Mouse (Mus musculus) midbrain, postnatal 0 days (tissue): ENCODE measurements around the gene Tbc1d8. TPM values are rescaled to one million over a fixed set of nuclear protein-coding genes. Genes with fewer than 3 reads are reported as not detected.

Experiments used
- ATAC-seq: fragments of 200-750 bp; cut with Nextera tagmentation; 2 replicates; pipeline ENCODE4 v1.8.0; 2017; ENCODE audit warnings: moderate number of reproducible peaks, mild to moderate bottlenecking, moderate TSS enrichment, moderate library complexity; ENCODE audit not compliant: low FRiP score
- DNase-seq: peaks from one replicate; pipeline ENCODE4 v3.0.0-alpha.2; 2015; ENCODE audit warnings: low spot score
- H3K27ac ChIP-seq: fragments of 300-500 bp; sonication (generic); 2 replicates; pipeline ENCODE4 v1.5.1; 2014; ENCODE audit warnings: low read depth, mild to moderate bottlenecking, low read length, mixed read lengths
- H3K27me3 ChIP-seq: fragments of 300-500 bp; sonication (generic); 2 replicates; pipeline ENCODE4 v1.6.1; 2014; ENCODE audit warnings: low read length, control low read depth, mixed read lengths; ENCODE audit not compliant: insufficient read depth
- H3K36me3 ChIP-seq: fragments of 300-500 bp; sonication (generic); 2 replicates; pipeline ENCODE4 v1.6.1; 2014; ENCODE audit warnings: low read length, control low read depth, mixed read lengths; ENCODE audit not compliant: insufficient read depth
- H3K4me1 ChIP-seq: fragments of 300-500 bp; sonication (generic); 2 replicates; pipeline ENCODE4 v1.6.1; 2014; ENCODE audit warnings: mild to moderate bottlenecking, control low read depth, antibody characterized with exemption, low read length, mixed read lengths; ENCODE audit not compliant: insufficient read depth
- H3K4me2 ChIP-seq: fragments of 300-500 bp; sonication (generic); 2 replicates; pipeline ENCODE4 v1.6.1; 2014; ENCODE audit warnings: low read depth, mild to moderate bottlenecking, low read length, mixed read lengths; ENCODE audit not compliant: poor library complexity, severe bottlenecking
- H3K4me3 ChIP-seq: fragments of 300-500 bp; sonication (generic); 2 replicates; pipeline ENCODE4 v1.5.1; 2014; ENCODE audit warnings: low read depth, mild to moderate bottlenecking, low read length, moderate library complexity
- H3K9ac ChIP-seq: fragments of 300-500 bp; sonication (generic); replicated peaks from 2 replicates; pipeline ENCODE4 v1.6.1; 2014; ENCODE audit warnings: mild to moderate bottlenecking, low read length, moderate library complexity, mixed read lengths; ENCODE audit not compliant: poor library complexity, severe bottlenecking
- H3K9me3 ChIP-seq: fragments of 300-500 bp; sonication (generic); 2 replicates; pipeline ENCODE4 v1.6.1; 2016; ENCODE audit warnings: low read length, control low read depth
- CTCF ChIP-seq: IDR thresholded peaks from 2 replicates; pipeline ENCODE4 v1.5.1; 2016; ENCODE audit warnings: antibody characterized with exemption, mild to moderate bottlenecking
- WGBS: fragments of 180-500 bp; shearing (Covaris S2); extraction: QIAGEN DNeasy Blood & Tissue Kit; methylation state at CpG from one replicate; pipeline ENCODE4 v1.1.7; 2014; 5-methylcytosine and 5-hydroxymethylcytosine counted together
- polyA plus RNA-seq: library from polyadenylated mRNA; unstranded; fragments of >200 nt; fragmentation: Nextera tagmentation; extraction: Ambion mirVana; gene quantifications from 2 replicates; pipeline ENCODE4 v1.2.1, GENCODE M21; 2015
- total RNA-seq: library from RNA; depleted of rRNA; stranded (reverse); fragments of >200 nt; gene quantifications from 2 replicates; pipeline ENCODE4 v1.2.3, GENCODE M21; 2014

The Tbc1d8 gene
- total and polyA plus RNA-seq, 2 experiments from 2014 or later, result 8.5 to 18.3 TPM

DNA sequence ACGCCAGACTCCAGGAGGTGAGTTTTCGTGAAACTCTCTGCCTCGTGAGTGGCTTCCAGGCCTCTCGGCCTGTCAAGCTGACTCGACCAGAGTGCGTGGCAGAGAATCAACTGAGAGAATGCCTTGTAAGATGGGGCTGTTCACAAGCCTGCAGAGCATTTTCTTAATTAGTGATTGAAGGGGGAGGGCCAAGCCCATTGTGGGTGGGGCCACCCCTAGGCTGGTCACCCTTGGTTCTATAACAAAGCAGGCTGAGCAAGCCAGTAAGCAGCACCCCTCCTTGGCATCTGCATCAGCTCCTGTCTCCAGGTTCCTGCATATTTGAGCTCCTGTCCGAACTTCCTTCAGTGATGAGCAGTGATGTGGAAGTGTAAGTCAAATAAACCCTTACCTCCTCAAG is 42.8 kb upstream of the Tbc1d8 start:
- no peaks in the 10 kb centered on the region for H3K36me3 ChIP-seq
- no peaks in the 10 kb centered on the region for H3K4me1 ChIP-seq
- H3K4me3 ChIP-seq, result no peak overlapping the region
- H3K9me3 ChIP-seq, result no peaks in the 10 kb centered on the region
- no peaks in the 10 kb centered on the region for H3K27me3 ChIP-seq
- DNase-seq (no peak), ATAC-seq (no peak)
- no peak overlapping the region for H3K4me2 ChIP-seq
- TF ChIP-seq CTCF, result no peak
- WGBS, result 91% methylated on average over 7 of the region's 7 CpGs
- no peak overlapping the region for H3K27ac ChIP-seq
- H3K9ac ChIP-seq, result no peak overlapping the region

DNA sequence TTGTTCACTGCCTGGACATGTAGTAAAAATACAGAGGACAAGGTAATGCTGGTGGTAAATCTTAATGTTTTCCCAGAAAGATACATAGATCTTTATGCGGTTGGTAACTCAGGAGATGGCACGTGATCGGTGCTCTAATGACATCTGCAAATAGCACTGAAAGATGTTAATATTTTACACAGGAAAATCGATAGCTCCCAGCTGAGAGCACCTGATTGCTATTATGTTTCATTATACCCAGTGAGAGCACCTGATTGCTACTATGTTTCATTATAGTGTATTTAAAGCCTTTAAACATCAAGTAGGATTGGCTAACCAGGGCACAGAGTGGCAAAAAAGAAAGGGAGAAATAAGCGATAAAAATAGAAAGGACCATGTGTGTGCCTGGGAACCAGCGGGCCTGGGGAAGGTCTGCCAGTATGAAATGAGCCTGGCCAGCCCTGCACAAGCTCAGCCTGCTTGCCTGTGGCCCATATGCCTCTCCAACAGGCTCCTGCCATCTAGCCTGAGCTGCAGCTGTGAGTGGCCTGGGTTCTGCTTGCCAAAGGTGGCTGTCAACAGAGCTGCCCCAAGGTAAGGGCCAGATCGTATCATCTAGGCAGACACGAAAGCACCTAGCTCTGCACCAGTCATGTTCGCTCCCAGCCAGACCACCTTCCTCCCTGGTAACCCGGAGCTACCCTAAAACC is 36.9 kb upstream of the Tbc1d8 start:
- Histone ChIP-seq H3K4me1 (no peaks in the 10 kb centered on the region), H3K9me3 (no peaks in the 10 kb centered on the region), H3K36me3 (no peaks in the 10 kb centered on the region), H3K27me3 (no peaks in the 10 kb centered on the region), H3K9ac (no peak overlapping the region), H3K4me2 (no peak overlapping the region), H3K4me3 (no peak overlapping the region), H3K27ac (no peak overlapping the region)
- WGBS, result 85% methylated on average over 10 of the region's 10 CpGs
- ATAC-seq (no peak), DNase-seq (no peak)
- no peak for TF ChIP-seq CTCF

DNA sequence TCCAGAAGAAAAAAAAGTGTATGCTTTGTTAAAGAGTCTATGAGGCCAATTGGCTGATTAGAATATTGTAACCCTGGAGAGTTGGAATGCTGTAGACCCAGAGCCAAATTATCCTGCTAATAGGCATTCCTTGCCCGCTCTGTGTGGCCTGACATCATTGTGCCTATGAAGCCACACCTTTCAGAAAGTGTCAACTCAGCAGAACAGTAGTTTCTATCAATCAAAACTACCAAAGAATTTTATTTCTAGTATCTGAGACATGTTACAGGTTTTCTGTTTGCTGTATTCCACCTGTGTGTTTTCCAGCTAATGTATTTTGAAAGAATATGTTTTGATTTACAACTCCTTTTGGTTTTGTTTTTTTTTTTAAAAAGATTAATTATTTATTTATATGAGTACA is 33.6 kb upstream of the Tbc1d8 start:
- H3K9ac ChIP-seq, result no peak overlapping the region
- H3K4me1 ChIP-seq, result no peaks in the 10 kb centered on the region
- no peak for TF ChIP-seq CTCF
- H3K9me3 ChIP-seq, result no peaks in the 10 kb centered on the region
- no peaks in the 10 kb centered on the region for H3K27me3 ChIP-seq
- no peaks in the 10 kb centered on the region for H3K36me3 ChIP-seq
- no peak overlapping the region for H3K4me2 ChIP-seq
- no peak overlapping the region for H3K27ac ChIP-seq
- WGBS, result 75% methylated on average over 1 of the region's 1 CpGs
- DNase-seq (no peak), ATAC-seq (no peak)
- H3K4me3 ChIP-seq, result no peak overlapping the region

DNA sequence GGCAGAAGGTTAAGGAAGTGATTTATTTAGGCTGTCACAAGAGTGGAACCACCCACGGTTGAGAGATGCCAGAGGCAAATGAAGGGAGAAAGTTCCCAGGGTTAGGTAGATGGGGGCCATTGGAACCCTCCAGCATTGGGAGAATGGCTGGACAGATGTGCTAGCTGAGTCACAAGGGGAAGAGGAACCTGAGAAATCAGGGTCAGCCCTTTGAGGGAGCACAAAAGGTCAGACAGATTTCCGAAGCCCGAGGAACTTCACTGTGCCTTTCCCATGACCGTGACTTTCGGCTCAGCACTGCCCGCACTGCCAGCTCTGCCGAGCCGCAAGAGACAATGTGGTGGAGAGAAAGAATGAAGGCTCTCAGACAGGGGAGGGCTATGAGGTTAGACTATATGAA is 33.2 kb upstream of the Tbc1d8 start:
- Histone ChIP-seq H3K4me2 (no peak overlapping the region), H3K9ac (no peak overlapping the region), H3K36me3 (no peaks in the 10 kb centered on the region), H3K4me1 (no peaks in the 10 kb centered on the region), H3K9me3 (no peaks in the 10 kb centered on the region), H3K27me3 (no peaks in the 10 kb centered on the region), H3K4me3 (no peak overlapping the region), H3K27ac (no peak overlapping the region)
- no peak for DNase-seq
- ATAC-seq, result no peak
- 84% methylated on average over 8 of the region's 8 CpGs for WGBS
- TF ChIP-seq CTCF, result no peak

DNA sequence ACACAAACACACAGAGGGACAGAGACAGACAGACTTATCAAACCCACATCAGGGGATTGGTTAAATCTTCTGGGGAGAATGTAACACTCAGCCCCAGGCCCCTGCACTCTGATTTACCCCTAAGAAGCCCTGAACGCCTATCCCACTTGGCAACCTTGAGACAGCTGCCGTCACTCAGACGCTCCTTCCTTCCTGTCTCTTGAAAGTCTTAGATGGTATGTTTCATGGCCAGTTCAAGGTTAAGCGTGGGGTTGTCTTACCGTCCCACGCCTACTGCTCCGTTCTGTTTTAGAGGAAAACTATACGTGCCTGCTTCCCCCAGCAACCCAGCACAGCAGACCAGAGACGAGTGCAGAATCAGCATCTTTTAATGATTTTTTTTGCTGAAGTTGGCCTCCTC is 27.0 kb upstream of the Tbc1d8 start:
- 84% methylated on average over 9 of the region's 9 CpGs for WGBS
- Histone ChIP-seq H3K36me3 (no peaks in the 10 kb centered on the region), H3K4me2 (no peak overlapping the region), H3K9ac (no peak overlapping the region), H3K27me3 (no peaks in the 10 kb centered on the region), H3K9me3 (no peaks in the 10 kb centered on the region), H3K27ac (no peak overlapping the region), H3K4me1 (no peaks in the 10 kb centered on the region), H3K4me3 (no peak overlapping the region)
- no peak for ATAC-seq
- DNase-seq, result no peak
- no peak for TF ChIP-seq CTCF

DNA sequence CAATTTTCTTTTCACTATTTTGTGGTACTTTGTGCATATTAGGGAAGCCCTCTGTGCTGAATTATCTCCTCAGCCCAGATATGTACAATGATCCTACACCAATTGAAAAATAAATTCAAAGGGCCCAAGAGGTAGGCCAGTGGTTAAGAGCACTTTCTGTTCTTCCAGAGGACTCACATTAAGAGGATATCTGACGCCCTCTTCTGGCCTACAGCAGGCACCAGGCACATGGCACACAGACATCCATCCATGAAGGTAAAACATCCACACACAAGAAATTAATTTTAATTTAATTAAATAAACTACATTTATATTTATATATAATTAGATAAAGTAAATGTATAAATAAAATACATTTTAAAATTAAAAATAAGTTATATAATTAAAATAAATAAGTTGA is 25.7 kb upstream of the Tbc1d8 start:
- Histone ChIP-seq H3K9me3 (no peaks in the 10 kb centered on the region), H3K4me2 (no peak overlapping the region), H3K4me3 (no peak overlapping the region), H3K27ac (no peak overlapping the region), H3K4me1 (no peaks in the 10 kb centered on the region), H3K9ac (no peak overlapping the region), H3K27me3 (no peaks in the 10 kb centered on the region), H3K36me3 (no peaks in the 10 kb centered on the region)
- WGBS, result 3% methylated on average over 1 of the region's 1 CpGs
- TF ChIP-seq CTCF, result peak; percentile 58
- peak; percentile 19 for DNase-seq
- no peak for ATAC-seq
